Mouse (Mus musculus) layer of hippocampus, adult 9-11 months (tissue): ENCODE data around the gene Traf4.
A peak's percentile ranks its signal among the peaks of the same experiment; 100 is the strongest.

Experiments used
- DNase-seq: peaks from one replicate; pipeline ENCODE4 v3.0.0; 2022

Traf4 gene

DNA sequence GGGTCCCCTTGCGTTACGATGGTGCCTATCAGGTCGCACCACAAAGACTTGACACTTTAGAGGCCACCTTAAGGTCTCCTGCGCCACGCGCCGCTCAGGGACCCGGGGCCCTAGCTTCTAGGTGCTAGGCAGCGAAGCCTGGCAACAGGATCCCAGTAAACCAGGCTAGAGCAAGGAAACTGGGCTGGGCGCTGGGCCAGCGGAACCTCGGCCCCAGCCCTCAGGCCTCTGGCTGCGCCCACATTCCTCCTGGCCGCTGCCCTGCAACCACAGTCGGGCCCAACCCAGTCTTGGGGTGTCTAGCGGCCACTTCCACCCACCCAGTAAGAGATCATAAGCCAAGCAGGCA lies 346 bp upstream of the Traf4 start:
- no peak for DNase-seq

DNA sequence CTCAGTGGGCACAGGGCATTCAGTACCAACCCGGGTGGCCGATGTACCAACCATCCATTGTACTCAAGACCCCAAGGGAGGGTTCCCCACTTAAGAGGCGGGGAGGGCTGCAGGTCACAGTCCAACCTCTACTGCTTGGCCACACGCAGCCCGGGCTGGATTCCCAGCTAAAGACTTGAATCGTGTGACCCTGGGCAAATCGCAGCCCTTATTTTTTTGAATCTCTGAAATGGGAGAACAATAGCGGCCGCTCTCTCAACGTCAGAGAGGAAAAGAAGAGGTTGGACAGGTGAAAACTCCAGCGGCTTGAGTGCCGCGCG lies 825 bp downstream of the Traf4 start:
- no peak for DNase-seq

DNA sequence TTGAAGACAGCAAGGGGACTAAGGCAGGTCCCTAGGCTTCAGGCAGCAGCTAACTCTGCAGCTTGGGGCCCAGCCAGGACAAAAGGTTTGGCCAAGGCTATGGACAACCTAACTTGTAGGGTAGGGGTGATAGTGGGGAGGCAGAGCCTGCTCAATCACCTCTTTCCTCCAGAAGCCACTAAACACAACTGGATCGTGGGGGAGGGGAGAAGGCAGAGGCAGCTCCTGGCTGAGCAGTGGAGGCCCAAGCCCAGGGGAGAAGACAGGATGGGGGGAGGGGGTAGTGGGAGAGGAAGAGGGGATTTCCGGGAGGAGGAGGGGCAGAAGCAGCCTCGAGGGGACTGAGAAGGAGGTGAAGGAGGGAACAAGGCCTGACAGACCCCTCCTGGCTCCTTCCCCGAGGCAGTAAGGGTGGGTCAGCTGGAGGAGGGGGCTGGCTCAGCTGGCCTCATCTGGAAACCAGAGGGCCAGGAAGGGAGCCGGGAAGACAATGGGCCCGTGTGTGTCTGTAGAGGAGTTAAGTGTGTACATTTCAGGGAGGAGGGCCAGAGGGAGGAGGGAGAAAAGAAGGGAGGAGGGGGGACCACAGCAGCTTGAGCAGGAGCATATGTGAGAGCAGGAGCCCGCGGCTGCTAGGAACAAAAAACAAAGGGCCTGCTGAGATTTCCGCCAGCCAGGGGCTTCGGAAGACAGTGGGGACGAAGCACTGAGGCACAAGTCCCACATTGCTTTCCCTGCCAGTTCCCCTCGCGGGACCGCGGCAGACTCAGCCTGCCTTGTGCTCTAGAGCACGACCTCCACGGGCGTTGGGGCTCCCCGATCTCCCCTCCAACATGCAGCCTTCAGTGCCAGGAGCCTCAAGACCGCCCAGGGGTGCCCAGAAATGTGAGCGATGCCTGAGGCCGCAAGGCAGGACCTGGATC lies 1.4 kb downstream of the Traf4 start:
- DNase-seq, result no peak

DNA sequence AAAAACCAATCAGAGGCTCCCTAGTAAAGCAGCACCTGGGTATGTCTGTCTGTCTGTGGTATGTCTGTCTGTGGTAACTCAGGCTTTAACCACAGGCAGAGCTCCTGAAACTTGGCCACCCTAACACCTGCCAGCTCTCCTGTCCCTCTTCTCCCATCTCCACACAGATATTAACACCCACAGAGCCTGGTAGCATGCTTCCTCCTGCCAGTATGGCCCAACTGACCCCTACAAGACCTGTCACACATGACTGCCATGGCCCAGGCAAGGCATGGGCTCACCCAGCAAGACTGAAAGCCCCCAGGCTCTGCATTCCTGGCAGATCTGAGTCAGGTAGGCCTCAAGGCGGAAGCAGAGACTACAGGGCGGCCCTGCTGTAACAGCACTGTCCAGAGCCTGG lies 2.3 kb downstream of the Traf4 start:
- DNase-seq, result no peak

DNA sequence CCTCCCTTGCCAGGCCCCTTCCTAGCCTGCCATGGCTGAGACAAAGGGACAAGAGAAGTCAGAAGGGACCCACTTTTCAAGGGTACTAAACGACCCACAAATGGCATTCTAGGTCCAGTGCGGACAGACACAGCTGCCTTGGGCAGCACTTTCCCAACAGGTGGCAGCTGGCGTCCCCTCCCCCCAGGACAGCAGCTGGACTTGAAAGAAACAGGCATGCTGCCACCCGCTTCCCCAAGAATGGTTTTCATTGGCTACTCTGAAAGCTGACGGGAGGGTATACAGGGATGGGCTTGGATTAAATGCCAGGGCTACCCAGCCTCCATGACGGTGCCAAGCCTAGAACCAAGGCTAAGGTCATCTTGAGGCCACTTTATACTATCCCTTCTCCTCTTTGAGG lies 2.9 kb downstream of the Traf4 start:
- DNase-seq, result no peak

DNA sequence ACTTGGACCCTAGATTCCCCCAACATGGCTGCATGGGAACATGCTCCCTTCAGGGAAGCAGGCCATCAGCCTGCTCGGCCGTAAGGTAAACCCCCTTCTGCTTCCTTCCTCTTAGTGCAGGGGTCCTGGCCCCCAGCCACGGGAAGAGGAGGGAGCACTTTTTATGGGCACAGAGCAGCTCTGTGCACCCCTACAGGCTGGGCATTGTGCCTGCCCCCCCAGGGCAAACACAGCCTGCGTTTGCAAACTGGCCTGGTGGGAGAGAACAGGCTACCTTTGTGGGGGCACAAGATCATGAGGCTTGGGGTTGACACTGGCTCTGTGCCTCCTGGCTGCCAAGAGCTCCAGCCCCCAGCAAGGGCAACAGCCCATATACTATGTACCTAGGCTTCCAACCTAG lies 3.4 kb downstream of the Traf4 start:
- DNase-seq, result no peak

DNA sequence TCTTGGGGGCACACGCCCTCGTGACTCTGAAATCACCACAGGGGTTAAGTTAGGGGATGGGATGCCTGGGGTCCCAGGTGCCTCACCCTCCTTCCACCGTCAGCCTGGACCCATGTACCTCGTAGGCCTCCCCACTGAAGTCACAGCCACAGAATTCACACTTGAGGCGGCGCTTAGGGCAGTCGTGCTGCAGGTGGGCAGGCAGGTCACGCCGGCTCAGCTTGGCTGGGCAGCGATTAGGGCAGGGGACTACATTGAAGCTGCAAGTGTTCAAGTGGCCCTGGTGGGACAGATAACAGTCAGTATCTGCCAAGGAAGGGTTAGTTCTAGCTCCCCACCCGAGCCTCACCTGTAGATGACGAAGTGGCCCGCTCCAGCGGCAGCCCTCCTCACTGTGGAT lies 4.2 kb downstream of the Traf4 start:
- DNase-seq, result no peak

DNA sequence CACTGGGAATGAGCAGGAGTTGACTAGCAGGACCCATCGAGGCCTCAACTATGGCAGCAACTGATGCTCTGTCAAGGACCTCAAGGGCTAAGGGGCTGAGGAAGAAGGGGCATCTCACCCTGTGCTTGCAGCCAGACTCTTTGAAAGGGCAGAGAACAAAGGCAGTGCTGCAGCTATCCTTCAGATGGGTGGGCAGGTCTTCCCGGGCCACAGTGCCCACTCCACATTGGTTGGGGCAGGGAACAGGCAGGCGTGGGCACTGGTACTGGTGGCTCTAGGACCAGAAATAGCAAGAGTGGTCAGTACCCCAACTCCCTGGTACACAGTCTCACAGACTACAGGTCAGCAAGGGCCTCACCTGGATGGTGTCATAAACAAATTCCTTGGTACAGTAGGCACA lies 4.7 kb downstream of the Traf4 start:
- no peak for DNase-seq

DNA sequence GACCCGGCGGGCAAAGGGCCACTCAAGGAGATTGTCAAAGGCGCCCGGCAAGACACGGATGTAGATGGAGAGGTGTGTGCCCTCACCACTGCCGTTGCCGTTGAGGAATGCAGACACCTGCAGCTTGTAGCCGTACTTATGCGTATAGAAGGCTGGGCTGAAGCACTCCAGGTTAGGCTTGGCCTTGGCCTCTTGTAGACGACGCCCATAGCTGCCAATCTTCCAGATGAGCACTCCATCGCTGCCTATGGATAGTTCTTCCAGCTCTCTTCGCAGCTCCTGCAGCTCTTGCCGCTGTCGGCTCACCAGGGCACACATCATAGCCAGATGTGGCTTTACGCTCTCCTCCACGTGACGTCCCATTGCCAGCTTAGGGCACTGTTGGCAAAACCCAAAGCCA lies 5.2 kb downstream of the Traf4 start:
- no peak for DNase-seq

DNA sequence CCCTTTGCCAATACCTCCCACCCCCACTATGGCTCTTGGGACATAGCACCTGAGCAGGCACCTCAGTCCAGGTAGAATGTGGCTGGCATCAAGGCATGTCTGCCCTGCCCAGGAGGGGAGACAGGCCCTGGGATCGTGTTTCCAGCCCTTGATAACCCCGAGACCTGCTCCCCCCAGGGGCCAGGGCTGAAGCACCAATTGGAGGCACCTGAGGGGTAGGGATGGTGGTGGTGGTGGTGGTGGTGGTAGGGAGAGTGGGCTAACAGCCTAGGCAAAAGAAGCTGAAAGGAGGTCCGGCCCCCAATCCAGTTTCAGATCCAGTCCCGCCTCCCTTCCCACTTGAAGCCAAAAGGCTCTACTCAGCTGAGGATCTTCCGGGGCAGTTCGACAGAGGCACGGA lies 5.8 kb downstream of the Traf4 start:
- DNase-seq, result no peak

DNA sequence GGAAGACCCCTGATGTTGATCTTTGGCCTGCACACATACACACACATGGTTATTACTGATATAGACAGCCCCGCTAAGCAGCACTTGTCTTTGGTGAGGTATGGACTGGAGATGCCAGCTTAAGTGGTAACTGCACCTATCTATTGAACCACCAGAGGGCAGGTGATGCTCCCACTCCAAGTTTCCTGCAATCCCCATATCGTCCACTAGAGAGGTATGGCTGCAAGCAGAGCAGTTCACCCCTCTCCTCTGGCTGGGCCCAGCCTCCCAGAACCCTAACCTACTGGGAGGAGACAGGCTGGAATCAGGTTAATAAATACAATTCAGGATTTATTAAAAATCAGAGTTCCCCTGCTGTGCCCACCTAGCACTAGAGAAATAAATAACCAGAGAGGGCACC lies 6.3 kb downstream of the Traf4 start:
- peak; percentile 81 for DNase-seq

DNA sequence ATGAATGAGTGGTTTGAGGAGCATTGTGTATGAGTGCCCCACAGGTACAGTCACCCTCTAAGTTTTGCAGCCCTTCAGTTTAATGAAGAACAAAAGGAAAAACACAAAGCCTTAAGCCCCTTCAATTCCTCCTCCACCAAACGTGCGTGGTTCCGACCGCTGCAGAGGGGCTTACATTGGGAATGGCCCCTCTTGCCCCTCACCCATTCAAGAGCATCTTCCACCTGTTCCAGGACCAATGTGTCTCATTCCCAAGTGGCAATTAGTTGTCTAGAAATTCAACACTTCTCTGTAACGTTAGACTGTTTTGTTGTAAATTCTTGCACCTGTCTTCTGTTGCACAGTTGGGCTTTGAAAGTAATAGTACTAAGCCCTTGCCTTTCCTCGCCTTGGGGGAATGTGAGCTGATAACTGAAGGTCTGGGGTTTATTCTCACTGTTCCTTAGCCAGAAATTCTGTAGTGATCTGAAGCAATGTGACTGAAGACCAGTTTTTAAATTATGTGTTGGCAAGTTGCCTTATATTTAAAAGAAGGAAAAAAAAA lies 9.2 kb downstream of the Traf4 start:
- no peak for DNase-seq

DNA sequence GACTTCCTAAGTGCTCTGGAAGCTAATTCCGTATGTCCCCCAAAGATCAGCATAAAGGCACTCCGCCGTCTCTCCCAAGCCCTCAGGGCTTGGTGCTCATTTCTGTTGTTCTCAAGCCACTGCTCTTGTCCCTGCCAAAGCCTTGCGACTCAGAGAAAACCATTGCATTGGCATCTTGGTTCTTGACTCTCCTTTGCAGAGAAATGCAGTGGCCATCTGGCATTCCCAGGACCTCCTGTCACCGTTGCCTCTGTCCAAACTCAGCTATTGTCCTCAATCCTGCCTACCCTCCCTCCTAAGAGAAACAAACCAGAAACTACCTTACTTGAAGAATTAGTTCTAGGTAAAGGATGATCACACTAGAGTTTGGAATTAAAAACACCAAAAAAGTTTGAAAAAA lies 9.7 kb downstream of the Traf4 start:
- DNase-seq, result no peak

DNA sequence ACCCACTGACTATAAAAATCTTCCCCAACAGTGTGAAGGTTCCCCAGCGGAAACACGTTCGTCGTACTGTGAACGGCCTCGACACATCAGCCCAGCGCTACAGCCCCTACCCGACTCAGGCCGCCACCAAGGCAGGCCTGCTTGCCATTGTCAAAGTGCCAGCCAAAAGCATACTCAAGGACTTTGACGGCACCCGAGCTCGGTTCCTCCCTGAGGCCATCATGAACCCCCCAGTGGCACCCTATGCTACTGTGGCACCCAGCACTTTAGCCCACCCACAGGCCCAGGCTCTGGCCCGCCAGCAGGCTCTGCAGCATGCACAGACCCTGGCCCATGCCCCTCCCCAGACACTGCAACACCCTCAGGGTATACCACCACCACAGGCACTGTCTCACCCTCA lies 11.6 kb downstream of the Traf4 start:
- DNase-seq, result no peak

DNA sequence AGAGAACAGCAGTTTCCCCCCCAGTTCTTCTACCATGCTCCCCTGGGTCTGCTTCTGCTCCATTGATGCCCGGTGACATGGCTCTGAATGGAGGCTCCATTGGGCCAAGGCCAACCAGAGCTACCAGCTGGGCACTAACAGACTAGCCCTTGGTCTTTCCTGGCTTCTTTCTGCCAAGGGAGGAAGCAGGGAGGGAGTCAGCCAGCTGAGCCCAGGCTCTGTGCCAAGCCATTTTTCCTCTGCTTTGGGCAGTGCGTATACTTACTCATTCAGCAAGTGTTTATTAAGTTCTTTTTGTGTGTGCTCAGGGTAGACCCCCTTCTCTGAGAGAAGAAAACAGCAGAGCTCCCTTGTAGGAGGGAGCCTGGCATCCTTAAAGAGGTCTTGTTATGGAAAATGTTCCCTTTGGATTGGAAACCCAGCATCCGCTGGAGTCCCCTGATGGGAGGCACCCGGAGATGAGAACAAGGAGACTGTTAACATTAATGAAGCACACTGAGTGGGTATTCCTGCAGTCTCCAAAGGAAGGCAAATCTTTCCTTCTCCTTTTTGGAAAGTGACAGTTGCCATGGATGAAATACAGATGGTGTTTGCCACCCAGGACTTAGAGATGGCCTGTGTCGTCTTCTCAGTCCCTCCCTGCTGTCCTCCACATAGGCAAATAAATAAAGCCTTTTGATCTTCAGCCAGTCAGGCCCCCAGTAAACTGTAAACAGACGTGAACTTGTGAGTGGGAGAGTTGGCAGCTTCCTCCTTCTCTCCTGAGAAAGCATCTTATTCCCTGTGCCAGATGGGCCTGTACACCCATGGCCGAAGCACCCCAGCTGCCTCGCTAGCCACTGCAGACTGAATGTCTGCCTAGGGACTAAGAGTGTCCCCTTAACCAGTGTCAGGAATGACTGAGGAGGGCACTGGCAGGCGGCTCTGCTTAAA lies 12.8 kb downstream of the Traf4 start:
- peak; percentile 93 for DNase-seq

DNA sequence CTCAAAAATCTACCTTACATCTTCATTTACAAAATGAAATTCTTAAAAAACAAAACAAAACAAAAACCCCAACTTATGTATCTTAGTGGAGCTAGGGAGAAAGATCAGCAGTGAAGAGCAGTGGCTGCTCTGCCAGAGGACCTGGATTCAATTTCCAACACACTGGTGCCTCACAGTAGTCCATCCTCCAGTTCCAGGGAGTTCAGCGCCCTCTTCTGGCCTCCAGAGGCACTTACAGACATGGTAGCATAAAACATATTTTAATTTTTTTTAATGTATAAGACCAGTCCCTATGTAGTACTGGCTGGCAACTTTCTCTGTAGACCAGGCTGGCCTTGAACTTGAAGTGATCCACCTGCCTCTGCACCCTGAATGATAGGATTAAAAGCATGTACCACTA lies 14.2 kb downstream of the Traf4 start:
- DNase-seq, result no peak

DNA sequence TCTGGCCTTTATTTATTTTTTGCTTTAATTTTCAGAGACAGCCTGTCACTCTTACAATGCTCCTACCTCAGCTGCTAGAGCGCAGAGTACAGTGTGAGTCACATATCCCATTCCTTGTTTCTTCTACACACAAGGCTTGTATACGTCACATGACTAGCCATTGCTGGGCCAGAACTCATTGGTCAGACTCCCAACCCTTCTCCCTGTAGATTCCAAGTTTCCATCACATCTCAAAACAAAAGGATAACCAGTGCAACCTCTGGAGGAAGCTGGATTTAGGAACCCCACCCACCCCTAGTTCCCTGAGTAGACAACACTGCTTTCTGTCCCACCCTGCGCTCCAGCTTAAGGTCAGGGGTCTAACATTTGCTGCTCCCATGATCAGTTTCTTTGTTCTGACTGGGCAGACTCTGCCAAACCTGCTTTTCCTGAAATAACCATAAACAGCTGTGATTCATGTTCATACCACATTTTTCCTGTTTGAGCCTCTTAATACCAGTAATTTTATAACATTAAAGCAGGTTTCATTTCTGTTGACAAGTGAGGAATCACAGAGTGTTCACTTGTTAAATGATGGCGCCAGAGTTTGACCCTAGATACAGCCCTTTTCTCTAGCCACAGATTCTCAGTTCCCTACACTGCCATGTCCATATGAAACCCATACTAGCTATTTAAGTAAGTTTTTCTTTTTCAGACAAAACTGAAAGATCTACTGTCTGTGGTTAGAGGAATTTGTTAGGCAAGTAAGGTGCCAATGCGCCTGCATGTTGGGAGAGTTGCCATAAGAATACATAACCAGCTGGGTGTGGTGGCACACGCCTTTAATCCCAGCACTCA lies 18.5 kb downstream of the Traf4 start:
- no peak for DNase-seq

DNA sequence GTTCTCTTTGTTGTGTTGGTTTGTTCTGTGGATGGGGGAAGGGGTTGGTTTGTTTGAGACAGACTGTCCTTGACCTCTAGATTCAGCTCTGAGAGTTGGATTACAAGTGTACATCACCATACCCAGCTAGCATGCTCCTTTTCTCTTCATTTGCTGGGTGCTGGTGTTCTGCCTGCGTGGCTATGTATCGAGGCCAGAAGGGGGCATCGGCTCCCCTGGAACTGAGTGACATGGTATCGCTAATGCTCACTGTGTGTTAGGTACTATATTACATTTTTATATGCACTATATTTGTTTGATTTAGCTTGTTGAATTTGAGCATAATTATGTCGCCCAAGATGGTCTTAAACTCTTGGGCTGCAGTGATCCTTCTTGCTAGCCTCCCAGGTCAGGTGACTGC lies 19.2 kb downstream of the Traf4 start:
- DNase-seq, result no peak

DNA sequence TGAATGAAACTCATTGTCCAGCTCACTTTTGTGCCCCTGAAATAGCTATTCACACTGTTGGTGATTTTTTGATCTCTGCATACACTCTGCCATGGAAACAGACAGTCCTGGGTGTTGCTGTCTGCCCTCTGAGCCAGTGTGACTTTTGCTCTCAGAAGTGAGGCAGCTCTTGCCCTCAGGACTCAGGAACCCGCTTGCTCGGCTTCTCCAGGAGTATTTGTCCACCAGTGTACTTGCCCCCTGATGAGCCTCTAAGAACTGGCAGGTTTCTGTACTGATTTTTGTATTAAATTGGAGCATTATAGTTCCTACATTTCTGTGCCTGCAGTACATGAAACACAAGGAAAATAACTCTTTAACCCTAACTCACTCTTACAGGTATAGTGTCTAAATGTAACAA lies 21.9 kb downstream of the Traf4 start:
- no peak for DNase-seq

DNA sequence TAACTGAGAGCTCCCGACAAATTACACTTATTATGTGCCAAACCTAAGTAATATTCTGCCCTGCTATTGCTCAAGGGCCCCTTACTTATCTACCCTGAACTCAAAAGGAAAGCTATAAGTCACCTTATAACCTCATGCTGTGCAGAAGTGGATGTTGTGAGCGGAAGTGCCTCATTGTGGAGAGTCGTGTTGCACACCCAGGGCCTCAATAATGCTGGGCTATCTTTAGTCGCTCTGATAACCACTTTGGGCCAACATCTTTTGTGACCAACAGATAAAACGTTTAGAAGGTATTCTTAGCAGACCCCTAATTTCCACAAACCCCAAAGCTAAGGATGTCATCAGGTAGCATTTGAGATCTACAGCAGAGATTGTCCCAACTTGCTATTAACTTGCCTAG lies 24.7 kb downstream of the Traf4 start:
- no peak for DNase-seq

DNA sequence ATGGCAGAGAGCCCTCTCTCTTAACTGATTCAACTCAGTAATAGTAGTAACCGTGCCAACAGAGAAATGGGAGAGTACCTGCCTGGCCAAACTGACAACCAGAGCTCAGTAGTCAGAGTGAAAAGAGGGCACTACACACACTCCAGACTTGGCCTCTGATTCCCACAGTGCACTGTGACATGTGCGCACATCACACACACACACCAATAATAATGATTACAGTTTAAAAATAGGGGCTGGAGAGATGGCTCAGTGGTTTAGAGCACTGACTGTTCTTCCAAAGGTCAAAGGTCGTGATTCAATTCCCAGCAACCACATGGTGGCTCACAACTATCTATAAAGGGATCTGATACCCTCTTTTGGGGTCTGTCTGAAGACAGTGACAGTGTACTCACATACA lies 27.4 kb downstream of the Traf4 start:
- no peak for DNase-seq

DNA sequence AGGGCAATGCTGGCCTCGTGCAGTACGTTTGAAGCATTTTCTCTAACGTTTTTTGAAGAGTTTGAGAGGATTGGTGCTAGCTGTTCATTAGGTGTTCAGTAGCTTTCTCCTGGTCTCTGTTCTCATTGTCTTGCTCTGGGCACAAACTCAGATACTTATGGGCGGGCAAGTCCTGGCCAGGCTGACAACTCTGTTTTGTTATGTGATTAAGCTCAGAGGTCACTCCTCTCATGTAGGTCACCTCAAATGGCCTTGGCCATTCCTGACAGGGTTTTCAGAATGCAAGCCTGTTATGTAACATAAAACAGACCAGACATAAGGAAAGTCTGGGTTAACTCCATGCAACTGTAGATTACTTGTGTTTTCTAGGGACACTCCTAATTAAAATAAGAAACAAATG lies 27.8 kb downstream of the Traf4 start:
- no peak for DNase-seq

DNA sequence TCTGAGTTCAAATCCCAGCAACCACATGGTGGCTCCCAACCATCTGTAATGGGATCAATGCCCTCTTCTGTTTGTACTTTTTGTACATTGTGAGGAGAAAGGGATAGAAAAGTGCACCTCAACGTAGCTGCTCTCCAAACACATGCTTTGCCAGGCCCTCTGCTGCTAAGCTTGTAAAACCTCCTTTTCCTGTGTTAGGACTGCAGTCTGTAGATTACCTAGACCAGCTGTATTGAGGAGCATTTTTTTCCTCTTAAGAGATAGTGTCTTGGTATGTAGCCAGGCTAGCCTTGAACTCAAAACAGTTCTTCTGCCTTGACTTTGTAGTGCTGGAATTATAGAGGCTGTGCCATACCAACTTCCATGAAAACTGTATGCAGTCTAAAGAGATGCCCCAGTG lies 29.3 kb downstream of the Traf4 start:
- no peak for DNase-seq
